Mouse (Mus musculus) brain, embryonic 18.5 days (tissue): ENCODE results near the gene Iqcn.

ENCODE experiments used
- DNase-seq: peaks from one replicate; pipeline ENCODE4 v3.0.0-alpha.2; 2012; ENCODE audit warnings: low read depth, low spot score

Gene Iqcn

GRCm38 (mm10) chr8:70730956-70731355 is 27.7 kb downstream of the Iqcn start:
- no peak for DNase-seq

- DNase-seq: no peak
Measured at GRCm38 (mm10) chr8:70737705-70738104, 34.4 kb downstream of the Iqcn start.

GRCm38 (mm10) chr8:70738211-70738610 is 35.0 kb downstream of the Iqcn start:
- DNase-seq: no peak

GRCm38 (mm10) chr8:70741661-70742060 is 38.4 kb downstream of the Iqcn start:
- no peak for DNase-seq

GRCm38 (mm10) chr8:70742176-70742575 is 38.9 kb downstream of the Iqcn start:
- no peak for DNase-seq

- DNase-seq: no peak
Measured at GRCm38 (mm10) chr8:70742981-70743655, 39.9 kb downstream of the Iqcn start.

- DNase-seq: no peak
Measured at GRCm38 (mm10) chr8:70743656-70744590, 40.7 kb downstream of the Iqcn start.

- DNase-seq: no peak
Measured at GRCm38 (mm10) chr8:70744806-70745205, 41.5 kb downstream of the Iqcn start.

- no peak for DNase-seq
Measured at GRCm38 (mm10) chr8:70745691-70746220, 42.5 kb downstream of the Iqcn start.

GRCm38 (mm10) chr8:70746676-70747075 is 43.4 kb downstream of the Iqcn start:
- DNase-seq: no peak

GRCm38 (mm10) chr8:70747211-70747890 is 44.1 kb downstream of the Iqcn start:
- DNase-seq: no peak

GRCm38 (mm10) chr8:70748246-70749096 is 45.2 kb downstream of the Iqcn start:
- no peak for DNase-seq

GRCm38 (mm10) chr8:70749097-70749674 is 45.9 kb downstream of the Iqcn start:
- no peak for DNase-seq

- no peak for DNase-seq
Measured at GRCm38 (mm10) chr8:70750128-70750680, 46.9 kb downstream of the Iqcn start.

- DNase-seq: no peak
Measured at GRCm38 (mm10) chr8:70752000-70752764, 48.9 kb downstream of the Iqcn start.

- no peak for DNase-seq
Measured at GRCm38 (mm10) chr8:70753151-70753550, 49.9 kb downstream of the Iqcn start.

- peak; percentile 96 for DNase-seq
Measured at GRCm38 (mm10) chr8:70754043-70754870, 51.0 kb downstream of the Iqcn start, which contains the start of gene Rab3a. Rab3a (plus strand) TSS chr8:70754679.

GRCm38 (mm10) chr8:70754871-70755660 is 51.8 kb downstream of the Iqcn start:
- peak; percentile 57 for DNase-seq
